Mouse (Mus musculus) thymus, postnatal 4 days (tissue): ENCODE results near the gene Sbno1.

Source experiments
- DNase-seq: peaks from one replicate; pipeline ENCODE4 v3.0.0; 2021

Gene Sbno1

GRCm38 (mm10) chr5:124442628-124443027, 16.8 kb upstream of the Sbno1 start:
- no peak for DNase-seq

DNA sequence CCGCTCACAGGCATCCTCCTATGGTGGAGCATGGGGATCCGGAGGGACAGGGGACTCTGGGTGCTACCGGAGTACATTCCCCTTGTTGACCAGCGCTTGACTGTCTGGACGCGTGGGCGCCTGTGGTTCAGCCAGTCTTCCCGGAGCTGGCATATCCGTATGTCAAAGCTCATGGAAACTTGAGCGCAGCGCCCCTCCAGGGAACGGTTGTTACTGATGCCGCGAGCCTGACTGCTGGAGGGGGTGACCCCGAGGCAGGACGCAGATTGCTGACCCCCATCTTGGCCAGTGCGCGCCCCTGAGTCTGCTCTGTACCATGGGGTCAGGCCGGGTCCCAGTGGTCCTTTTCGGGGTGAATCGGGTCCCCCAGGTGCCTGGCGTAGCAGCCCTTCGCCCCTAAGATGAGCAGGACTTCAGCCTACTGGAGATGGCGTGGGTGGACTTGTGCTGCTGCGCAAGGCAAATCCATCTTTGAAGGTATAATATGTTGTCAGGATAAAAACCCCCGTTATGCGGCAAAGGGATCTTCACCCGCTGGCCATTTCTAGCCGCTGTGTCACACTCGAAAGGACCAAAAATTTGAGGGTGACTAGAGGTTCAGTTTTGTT, 14.4 kb upstream of the Sbno1 start:
- DNase-seq, result peak; percentile 80

DNA sequence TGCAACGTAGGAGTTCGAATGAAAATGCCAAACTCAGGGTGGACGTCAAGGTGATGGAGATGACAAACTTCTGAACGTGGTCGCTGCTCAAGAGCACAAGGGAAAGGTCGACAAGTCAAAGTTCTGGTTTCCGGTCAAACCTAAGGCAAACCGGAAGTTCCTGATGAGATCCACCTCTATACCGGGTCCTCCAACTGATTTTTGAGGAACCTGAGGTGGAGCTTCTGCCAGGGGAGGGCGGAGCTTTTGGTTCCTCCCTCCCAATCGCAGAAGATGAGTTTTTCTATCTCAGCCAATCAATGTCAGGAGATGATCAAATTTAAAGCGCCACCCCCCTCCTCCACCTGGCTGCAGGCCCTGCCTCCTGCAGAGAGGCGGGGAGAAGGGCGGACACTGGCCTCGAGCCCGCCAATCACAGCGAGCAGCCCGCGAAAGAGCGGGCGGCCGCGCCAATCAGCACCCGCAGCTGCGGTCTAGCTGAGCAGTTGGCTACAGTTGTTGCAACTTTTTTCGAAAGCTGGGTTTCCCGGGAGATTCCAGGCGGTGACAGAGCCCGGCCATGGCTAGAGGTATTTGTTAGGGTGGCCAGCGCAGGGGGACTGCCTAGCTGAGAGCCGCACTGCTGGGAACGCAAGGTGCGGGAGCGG, 13.8 kb upstream of the Sbno1 start, which contains the start of gene Kmt5a:
Kmt5a (plus strand) TSS at position 484 of the 647 bp plus-strand sequence.
- DNase-seq, result peak; percentile 93

GRCm38 (mm10) chr5:124438746-124439145, 12.9 kb upstream of the Sbno1 start:
- DNase-seq, result no peak

DNA sequence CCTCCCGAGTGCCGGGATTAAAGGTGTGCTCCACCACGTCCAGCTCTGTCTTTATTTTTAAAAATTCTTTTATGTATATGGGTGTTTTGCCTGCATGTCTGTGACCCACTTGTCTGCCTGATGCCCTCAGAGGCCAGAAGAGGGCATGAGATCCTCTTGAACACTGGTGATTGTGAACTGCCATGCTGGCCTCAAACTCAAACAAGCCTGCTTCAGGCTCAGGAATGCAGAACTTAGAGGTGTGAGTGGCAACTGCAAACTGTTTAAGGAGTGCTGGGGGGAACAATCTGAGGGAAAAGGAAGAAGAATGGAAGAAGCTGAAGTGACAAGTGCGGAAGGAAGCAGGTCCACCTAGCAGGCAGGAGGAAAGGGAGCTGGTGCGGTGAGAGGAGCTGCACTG, 12.4 kb upstream of the Sbno1 start:
- DNase-seq, result peak; percentile 63

DNA sequence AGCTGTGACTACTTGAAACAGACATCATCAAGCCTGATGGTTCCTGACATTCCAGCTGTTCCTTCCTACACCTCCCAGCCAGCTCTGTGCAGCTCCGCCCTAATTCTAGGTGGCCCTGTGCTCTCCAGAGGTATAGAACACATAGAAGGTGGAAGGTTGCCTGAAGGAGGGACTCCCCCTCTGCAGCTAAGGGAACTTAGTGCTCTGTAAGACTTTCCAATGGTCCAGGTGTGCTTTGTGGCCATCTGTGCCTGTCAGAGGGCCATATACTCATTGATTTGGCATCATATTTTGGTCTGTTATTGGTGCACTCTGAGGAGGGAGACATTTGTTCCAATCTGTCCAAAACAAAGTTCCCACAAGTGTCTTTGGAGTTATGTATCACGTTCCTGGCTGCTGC, 7.2 kb upstream of the Sbno1 start:
- no peak for DNase-seq

GRCm38 (mm10) chr5:124432398-124433012, 6.7 kb upstream of the Sbno1 start:
- DNase-seq, result peak; percentile 82

GRCm38 (mm10) chr5:124426475-124427071, 772 bp upstream of the Sbno1 start:
- no peak for DNase-seq

GRCm38 (mm10) chr5:124424723-124425411, 934 bp downstream of the Sbno1 start:
- DNase-seq, result no peak

- DNase-seq, result peak; percentile 32
Measured at GRCm38 (mm10) chr5:124424200-124424722, 1.5 kb downstream of the Sbno1 start.

DNA sequence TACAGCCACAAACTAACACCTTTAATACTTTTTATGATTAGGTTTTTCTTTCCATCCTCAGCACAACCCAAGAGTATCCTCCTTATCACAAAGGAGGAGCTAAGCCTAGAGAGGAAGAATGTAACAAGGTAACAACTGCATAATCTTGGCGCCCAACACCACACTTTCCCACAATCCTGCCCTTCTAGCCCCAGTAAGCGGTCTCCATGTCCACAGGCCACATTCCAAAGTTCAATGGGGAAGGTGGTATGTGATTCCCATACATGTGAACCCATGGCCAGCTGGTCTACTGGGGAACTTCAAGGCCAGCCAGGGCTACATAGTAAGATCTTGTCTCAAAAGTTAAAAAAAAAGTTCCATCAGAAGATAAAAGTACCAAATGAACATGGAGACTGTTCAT, 4.0 kb downstream of the Sbno1 start:
- no peak for DNase-seq

GRCm38 (mm10) chr5:124418903-124419302, 6.9 kb downstream of the Sbno1 start:
- no peak for DNase-seq

DNA sequence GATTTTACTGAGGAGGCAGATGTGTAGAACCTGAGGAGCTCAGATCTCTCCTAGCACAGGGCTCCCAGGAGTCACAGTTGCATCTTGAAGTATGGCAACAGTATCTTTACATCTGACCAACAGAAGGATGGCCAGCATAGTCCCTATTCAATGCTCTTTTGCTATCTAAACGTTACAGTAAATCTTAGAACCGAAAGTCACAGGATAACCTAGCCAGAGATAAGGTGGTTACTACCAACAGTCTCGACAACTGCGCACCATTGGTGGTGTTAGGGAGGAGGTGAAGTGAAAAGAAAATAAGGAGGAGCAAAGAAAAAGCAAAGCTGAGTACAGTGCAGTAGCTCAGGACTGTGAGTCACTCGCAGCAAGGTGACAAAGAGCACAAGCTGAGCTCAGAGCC, 13.6 kb downstream of the Sbno1 start:
- DNase-seq, result no peak

GRCm38 (mm10) chr5:124410808-124411207, 15.0 kb downstream of the Sbno1 start:
- peak; percentile 29 for DNase-seq

- no peak for DNase-seq
Measured at GRCm38 (mm10) chr5:124393726-124394125, 32.1 kb downstream of the Sbno1 start.

- no peak for DNase-seq
Measured at GRCm38 (mm10) chr5:124392412-124392811, 33.4 kb downstream of the Sbno1 start.

- DNase-seq, result peak; percentile 24
Measured at GRCm38 (mm10) chr5:124387932-124388331, 37.9 kb downstream of the Sbno1 start.

DNA sequence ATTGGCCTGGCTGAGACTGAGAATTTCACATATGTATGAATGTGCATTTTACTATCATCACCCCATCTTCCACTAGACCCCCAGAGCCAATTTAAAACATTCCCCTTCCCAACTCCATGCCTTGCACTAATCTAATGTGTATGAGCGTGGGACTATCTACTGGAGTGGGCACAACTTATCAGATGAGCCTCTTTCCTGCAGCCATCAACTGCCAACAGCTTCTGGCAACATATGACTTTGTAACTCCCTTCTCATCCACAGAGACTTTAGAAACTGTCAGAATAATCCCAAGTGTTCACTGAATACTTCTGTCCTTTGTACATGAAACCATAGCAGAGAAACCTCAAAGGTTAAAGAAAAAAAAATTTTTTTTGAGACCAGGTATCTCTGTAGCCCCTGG, 45.7 kb downstream of the Sbno1 start:
- no peak for DNase-seq

GRCm38 (mm10) chr5:124377149-124377548, 48.7 kb downstream of the Sbno1 start:
- DNase-seq, result no peak

DNA sequence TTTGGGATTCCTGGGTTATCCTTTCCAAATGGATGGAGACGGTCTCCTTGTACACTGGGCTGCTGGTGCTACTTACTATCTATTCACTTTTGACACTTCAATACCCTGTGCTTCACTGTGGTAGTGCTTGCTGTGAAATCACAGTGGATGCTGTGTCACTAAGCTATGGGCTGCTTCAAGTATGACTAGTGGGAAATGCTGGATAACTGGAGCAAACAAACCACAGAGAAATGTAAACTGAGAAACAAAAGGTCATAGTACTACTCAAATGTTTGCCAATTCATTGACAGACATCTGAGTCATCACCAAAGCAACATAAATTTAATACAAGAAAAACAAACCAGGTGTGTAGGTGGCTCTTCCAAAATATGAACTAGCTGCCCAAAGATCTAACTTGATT, 49.4 kb downstream of the Sbno1 start:
- DNase-seq, result no peak

GRCm38 (mm10) chr5:124374298-124374697, 51.5 kb downstream of the Sbno1 start:
- DNase-seq, result no peak

DNA sequence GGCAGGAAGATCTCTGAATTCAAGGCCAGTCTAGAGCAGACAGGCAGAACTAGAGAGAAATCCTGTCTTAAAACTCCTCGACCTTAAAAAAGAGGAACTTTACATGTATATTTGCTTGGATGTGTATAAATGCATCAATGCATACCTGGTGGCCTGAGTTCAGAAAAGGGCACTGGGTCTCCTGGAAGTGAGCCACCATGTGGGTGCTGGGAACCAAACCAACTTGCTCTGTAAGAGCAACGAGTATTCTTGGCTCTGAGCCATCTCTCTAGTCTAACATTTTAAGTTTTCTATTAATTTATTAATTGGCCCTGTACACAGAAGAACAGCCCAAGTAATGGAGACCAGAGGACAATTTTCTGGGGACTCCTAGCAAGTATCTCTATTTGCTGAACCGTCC, 59.1 kb downstream of the Sbno1 start:
- DNase-seq, result no peak

GRCm38 (mm10) chr5:124365754-124366153, 60.0 kb downstream of the Sbno1 start:
- DNase-seq, result no peak
